Mouse (Mus musculus) macrophage (primary cell): Measurements from ENCODE around the gene Nepn. TPM values are rescaled to one million over a fixed set of nuclear protein-coding genes. Genes with fewer than 3 reads are reported as not detected.
"Not testable (repeated sequence)": the region's sequence is repeated elsewhere in the genome, so short reads cannot be mapped to it uniquely, and the experiment has no call there.

ENCODE experiments used
- H3K27ac ChIP-seq: fragments of 350-480 bp; formaldehyde crosslinking; 2 replicates; pipeline ENCODE4 v1.9.0; 2021
- H3K36me3 ChIP-seq: fragments of 350-480 bp; formaldehyde crosslinking; 2 replicates; pipeline ENCODE4 v1.9.0; 2021; ENCODE audit errors: inconsistent target
- H3K4me3 ChIP-seq: fragments of 350-480 bp; formaldehyde crosslinking; 2 replicates; pipeline ENCODE4 v1.9.0; 2021; ENCODE audit errors: inconsistent target
- H3K79me2 ChIP-seq: fragments of 350-480 bp; formaldehyde crosslinking; 2 replicates; pipeline ENCODE4 v1.9.0; 2021; ENCODE audit errors: inconsistent target
- WGBS: methylation state at CpG from one replicate; pipeline ENCODE4 v1.1.7; 2026; ENCODE audit warnings: inconsistent platforms; ENCODE audit not compliant: missing documents; 5-methylcytosine and 5-hydroxymethylcytosine counted together
- polyA plus RNA-seq: library from polyadenylated mRNA; stranded (reverse); fragments of 250-400 nt; gene quantifications from 3 replicates; pipeline ENCODE4 v1.2.4, GENCODE M21; 2018; ENCODE audit warnings: inconsistent platforms
- total RNA-seq, 78 experiments: library from RNA; depleted of rRNA; stranded (reverse); fragments of 250-400 nt; gene quantifications; 1 replicate in 9 of 78; 2 replicates in 24 of 78; 3 replicates in 43 of 78; 4 replicates in 2 of 78; pipeline ENCODE4 v1.2.4; 2018; ENCODE audit warnings: inconsistent platforms in 56 of 78

The Nepn gene
- not detected for total RNA-seq (2018; cell fraction: chromatin; rRNA removed)
- under 1 TPM in 1 of 26 experiments, not detected in 25; 0.09 TPM for total RNA-seq (2018; cell fraction: cytosol; rRNA removed)
- total RNA-seq (2018; cell fraction: nucleus; rRNA removed) = not detected
- polyA plus RNA-seq = not detected in 3 replicates

DNA sequence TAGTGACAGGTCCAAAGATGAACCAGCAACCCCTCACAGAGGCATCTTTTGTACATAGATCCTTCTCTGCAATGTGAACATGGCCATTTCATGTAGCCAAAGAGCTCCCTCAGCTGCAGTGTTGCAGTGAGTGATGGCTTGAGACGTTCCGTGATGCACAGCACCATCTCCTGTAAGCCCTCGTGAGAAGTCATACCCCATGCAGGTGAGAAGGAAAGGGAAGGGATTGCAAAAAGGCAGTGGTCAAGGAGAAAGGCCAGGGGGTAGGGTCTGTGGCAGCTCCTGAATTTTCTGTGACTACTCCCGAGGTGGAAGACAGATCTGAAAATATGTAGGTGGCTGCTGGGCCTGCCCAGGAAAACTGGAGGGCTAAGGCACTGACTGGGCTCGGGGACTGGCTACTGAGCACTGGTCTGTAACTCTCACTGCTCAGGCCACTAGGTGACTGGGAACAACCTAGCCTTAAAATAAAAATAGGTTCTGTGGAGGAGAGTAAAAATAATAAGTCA, at the start of gene Nepn:
Gene Nepn, plus strand, starts transcription at position 51 of the 509 bp plus-strand sequence.
- 83% methylated on average over 5 of the region's 5 CpGs for WGBS
- no peaks in the 10 kb centered on the region for H3K36me3 ChIP-seq
- no peaks in the 10 kb centered on the region for H3K79me2 ChIP-seq
- H3K4me3 ChIP-seq = no peak within 1 kb of the TSS
- H3K27ac ChIP-seq = no peak within 1 kb of the TSS

- WGBS = 100% methylated on average over 2 of the region's 4 CpGs
- H3K27ac ChIP-seq, H3K79me2 ChIP-seq, H3K4me3 ChIP-seq: not testable (repeated sequence)
- H3K36me3 ChIP-seq = peaks cover 29% of the 10 kb centered on the region
Measured at GRCm38 (mm10) chr10:52343324-52343723, 45.4 kb upstream of the Nepn start.

DNA sequence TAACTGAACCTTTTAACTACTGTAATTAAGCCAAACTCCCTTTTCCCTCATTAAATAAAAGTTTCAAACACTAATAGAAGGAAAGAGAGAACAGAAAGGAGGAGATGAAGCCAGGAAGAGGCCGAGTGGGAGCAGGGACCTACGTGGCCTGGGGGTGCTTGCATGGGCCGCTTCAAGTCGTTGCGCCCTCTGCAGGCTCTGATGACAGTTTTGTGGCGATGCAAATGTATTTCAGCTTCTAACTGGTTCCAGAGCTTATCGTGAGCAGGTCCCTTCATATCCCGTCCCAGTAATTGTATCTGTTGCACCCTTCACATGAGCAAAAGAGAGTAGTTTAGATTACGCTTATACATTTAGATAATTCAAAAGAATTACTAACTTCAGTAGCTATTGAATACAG, 35.6 kb upstream of the Nepn start:
- Histone ChIP-seq H3K27ac (no peak overlapping the region), H3K36me3 (peaks cover 46% of the 10 kb centered on the region), H3K4me3 (no peak overlapping the region), H3K79me2 (no peaks in the 10 kb centered on the region)
- 89% methylated on average over 9 of the region's 9 CpGs for WGBS

DNA sequence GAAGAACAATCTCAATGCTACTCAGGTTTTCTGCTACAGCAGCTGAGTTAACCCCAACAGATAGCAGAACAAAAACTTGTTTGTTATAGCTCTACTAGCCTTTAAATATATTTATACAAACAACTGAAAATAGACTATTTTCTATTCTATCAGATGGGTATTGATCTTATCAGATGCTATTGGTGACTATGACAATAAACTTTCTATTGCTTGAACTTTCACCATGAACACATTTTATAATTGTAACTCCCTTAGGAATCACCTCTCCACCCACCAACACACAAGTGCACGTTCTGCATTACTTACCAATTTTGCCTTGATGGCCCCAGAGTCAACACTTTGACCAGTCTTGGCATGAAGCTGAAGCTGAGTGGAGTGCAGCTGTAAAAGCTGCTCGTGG, 30.3 kb upstream of the Nepn start, which contains the start of gene Gm26741:
Gene Gm26741, plus strand, starts transcription at position 301 of the 400 bp plus-strand sequence.
- Histone ChIP-seq H3K36me3 (no peaks in the 10 kb centered on the region), H3K4me3 (no peak within 1 kb of the TSS), H3K27ac (no peak within 1 kb of the TSS), H3K79me2 (no peaks in the 10 kb centered on the region; the same call in 1 of the 2 replicates)
- WGBS = 95% methylated on average over 2 of the region's 2 CpGs

DNA sequence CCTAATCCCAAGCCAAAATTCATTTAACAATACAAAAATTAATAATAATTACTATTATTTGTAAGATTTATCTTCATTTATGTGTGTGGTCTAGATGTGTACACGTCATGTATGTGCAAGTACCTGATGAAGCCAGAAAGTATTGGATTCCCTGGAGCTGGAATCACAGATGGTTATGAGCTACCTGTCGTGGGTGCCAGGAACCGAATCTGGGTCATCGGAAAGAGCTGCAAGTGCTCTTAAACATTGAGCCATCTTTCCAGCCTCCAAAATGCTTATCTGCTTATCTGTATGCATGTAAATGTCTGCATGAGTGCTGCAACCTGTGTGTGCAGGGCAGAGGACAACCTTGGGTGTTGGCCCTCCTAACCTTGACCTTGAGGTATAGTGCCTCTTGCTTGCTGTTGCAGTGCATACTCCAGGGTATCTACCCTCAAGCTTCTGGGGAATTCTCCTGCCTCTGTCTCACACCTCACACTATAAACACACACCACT, 28.5 kb upstream of the Nepn start:
- WGBS = 98% methylated on average over 4 of the region's 4 CpGs
- Histone ChIP-seq H3K4me3 (no peak overlapping the region), H3K27ac (no peak overlapping the region), H3K36me3 (no peaks in the 10 kb centered on the region), H3K79me2 (peaks cover 5% of the 10 kb centered on the region; the same call in 1 of the 2 replicates)

DNA sequence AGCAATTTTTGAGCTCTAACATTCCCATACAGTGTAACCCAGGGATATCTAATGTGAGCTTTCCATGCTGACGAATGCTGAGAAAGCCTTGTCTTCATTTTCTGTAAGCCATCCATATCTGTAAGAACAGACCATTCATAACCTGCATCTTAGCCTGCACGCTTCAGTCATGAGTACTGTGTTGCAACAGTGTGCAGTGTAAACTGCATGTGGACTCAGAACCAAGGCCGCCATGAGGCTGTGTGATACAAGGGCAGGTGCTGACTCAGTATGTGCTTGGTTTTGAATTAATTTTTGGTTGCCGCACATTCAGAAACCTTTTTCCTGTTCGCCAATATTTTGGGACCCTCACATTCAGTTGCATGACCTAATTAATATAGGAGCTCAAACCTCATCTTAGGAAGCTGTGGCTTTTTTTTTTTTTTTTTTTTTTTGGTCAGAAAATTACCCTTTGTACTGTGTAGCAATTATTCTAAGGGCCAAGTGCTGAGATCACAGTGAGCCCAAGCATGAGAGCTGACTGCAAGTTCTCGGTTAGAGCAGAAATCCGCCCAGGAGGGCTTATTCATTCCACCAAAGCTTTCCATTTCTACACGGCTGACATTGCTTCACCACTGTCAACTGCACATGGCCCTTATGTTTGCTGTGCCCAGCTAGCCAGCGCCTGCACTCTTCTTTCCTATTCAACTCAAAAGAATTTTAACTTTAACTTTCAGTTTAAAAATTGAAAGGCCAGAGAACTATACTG, 27.7 kb upstream of the Nepn start:
- 96% methylated on average over 9 of the region's 9 CpGs for WGBS
- Histone ChIP-seq H3K4me3 (no peak overlapping the region), H3K27ac (no peak overlapping the region), H3K79me2 (peaks cover 5% of the 10 kb centered on the region; the same call in 1 of the 2 replicates), H3K36me3 (no peaks in the 10 kb centered on the region)

DNA sequence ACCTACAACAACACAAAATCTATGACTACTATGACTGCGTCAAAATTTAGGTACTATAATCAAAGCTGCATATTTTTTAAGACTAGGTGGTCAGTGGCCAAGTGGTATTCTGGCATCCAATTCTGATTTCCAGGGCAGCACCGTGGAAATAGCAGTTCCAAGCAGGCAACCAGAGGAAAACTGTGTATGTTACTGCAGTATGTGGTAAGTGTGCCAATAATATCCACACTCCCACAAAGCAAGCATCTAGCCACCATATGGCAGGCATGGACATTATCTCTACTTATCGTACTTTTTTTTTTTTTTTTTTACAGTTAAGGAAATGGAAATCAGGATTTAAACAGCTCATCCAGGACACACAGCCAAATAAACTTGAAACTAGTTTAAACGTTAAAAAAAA, 20.4 kb upstream of the Nepn start:
- no peak overlapping the region for H3K4me3 ChIP-seq
- peaks cover 50% of the 10 kb centered on the region for H3K79me2 ChIP-seq
- no peak overlapping the region for H3K27ac ChIP-seq
- no peaks in the 10 kb centered on the region for H3K36me3 ChIP-seq
- WGBS = 96% methylated on average over 4 of the region's 4 CpGs

GRCm38 (mm10) chr10:52373834-52374233, 14.9 kb upstream of the Nepn start:
- WGBS = 100% methylated on average over 4 of the region's 4 CpGs
- Histone ChIP-seq H3K79me2 (peaks cover 92% of the 10 kb centered on the region), H3K4me3 (no peak overlapping the region), H3K27ac (no peak overlapping the region), H3K36me3 (no peaks in the 10 kb centered on the region)

- H3K4me3 ChIP-seq = no peak overlapping the region
- no peaks in the 10 kb centered on the region for H3K36me3 ChIP-seq
- H3K79me2 ChIP-seq = peaks cover 96% of the 10 kb centered on the region
- H3K27ac ChIP-seq = no peak overlapping the region
Measured at GRCm38 (mm10) chr10:52374651-52375050, 14.1 kb upstream of the Nepn start.

GRCm38 (mm10) chr10:52376422-52376821, 12.3 kb upstream of the Nepn start:
- H3K27ac ChIP-seq = no peak overlapping the region
- 7% methylated on average over 2 of the region's 2 CpGs for WGBS

GRCm38 (mm10) chr10:52377813-52378212, 11.0 kb upstream of the Nepn start:
- Histone ChIP-seq H3K27ac (no peak overlapping the region), H3K79me2 (peaks cover 88% of the 10 kb centered on the region), H3K36me3 (no peaks in the 10 kb centered on the region), H3K4me3 (no peak overlapping the region)
- 100% methylated on average over 2 of the region's 2 CpGs for WGBS

More at GRCm38 (mm10) chr10:52376422-52376821, 12.3 kb upstream of the Nepn start:
- peaks cover 99% of the 10 kb centered on the region for H3K79me2 ChIP-seq
- no peak overlapping the region for H3K4me3 ChIP-seq
- H3K36me3 ChIP-seq = no peaks in the 10 kb centered on the region

DNA sequence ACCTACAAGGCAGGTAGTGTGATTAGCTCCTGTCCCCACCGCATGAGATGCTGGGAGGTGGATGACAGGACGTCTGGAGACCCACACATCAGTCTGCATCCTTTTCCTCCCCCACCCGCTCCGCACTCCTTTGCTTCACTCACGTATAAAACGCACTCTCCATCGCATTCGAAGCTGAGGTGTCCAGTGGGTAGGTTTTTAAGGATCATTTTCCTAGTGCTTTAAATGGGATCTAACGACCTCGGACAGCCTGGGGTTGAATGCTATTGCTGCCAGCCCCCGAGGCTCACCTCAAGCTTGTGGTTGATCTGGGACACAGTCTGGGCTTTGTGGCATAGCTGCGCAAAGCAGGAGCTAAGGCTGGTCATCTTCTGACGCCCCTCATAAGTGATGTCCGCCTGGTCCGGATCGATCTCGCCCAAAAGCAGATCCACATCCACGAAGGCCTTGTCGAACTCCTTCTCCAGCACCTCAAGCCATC, 7.4 kb upstream of the Nepn start:
- no peaks in the 10 kb centered on the region for H3K36me3 ChIP-seq
- H3K27ac ChIP-seq = no peak overlapping the region
- 1% methylated on average over 19 of the region's 19 CpGs for WGBS
- H3K4me3 ChIP-seq = peak overlapping the region; percentile 85
- H3K79me2 ChIP-seq = peaks cover 53% of the 10 kb centered on the region

DNA sequence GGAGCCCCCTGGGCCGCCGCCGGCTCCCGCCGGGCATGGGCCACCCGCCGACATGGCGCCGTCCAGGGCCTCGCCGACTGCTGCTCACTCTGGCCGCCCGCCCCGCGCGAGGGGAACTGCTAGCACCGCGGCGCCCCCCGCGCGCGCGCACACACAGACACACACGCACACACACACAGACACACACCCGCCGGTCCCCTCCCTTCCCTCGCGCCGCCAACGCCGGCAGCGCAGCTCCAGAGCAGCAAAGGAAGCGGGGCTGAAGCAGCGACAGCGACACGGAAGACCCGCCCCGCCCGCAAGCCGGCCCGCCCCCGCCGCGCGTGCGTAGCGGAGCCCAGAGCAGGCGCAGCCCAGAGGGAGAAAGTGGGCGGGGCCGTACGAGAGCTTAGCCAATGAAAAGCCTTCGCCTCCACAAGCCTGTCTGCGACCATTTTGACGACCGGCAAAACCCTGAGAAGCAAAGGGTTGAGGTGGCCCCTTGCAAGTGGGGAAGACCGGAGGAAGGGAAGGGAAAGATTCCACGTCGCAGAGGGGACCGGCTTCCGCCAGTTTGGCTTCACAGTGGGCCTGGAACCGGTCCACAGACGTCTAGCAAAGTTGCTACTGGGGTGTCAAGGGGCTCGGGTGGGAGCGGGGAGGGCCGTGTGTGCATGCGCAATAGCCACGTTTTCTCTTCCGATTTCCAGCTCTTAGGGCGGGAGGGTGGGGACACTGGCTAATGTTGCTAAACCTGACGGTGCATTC, 6.8 kb upstream of the Nepn start, which contains the start of gene Gopc:
Gene Gopc, minus strand, starts transcription at position 280 of the 747 bp plus-strand sequence.
- Histone ChIP-seq H3K36me3 (no peaks in the 10 kb centered on the region), H3K4me3 (peak within 1 kb of the TSS; percentile 85), H3K27ac (peak within 1 kb of the TSS; percentile 87), H3K79me2 (peaks cover 46% of the 10 kb centered on the region)
- 2% methylated on average over 51 of the region's 71 CpGs for WGBS

- Histone ChIP-seq H3K27ac (no peak overlapping the region), H3K79me2 (peaks cover 36% of the 10 kb centered on the region), H3K4me3 (peak overlapping the region; percentile 51; the same call in 1 of the 2 replicates)
Measured at GRCm38 (mm10) chr10:52383022-52383421, 5.8 kb upstream of the Nepn start.

More at GRCm38 (mm10) chr10:52383022-52383421, 5.8 kb upstream of the Nepn start:
- 86% methylated on average over 6 of the region's 6 CpGs for WGBS
- H3K36me3 ChIP-seq = no peaks in the 10 kb centered on the region
